Mouse (Mus musculus): ENCODE measurements at regions not wholly inside any gene's neighbourhood (a gene's known extent, or its start where the extent isn't known, plus 50 kb on each side); places are given as distances from the start of the nearest gene placed in this dataset.

DNA sequence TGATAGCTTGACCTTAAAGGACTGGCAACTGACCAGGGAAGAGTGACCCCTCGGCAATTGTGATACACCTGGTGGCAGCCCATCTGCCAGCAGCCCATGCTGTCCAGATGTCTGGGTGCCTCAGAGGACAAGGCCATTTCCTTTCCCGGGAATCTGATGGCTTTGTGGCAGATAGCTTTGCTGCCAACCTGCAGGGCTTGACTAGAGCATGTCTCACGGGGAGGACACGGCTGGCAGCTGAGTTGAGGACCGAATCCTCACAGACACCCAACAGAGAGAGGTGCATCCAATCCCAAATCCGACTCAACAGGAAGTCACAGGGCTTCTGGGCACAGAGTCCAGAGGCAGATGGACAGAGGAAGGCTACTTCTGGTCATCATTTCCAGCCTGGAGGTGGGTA is 192.2 kb upstream of the Trpc7 start:
- no peak for TF ChIP-seq POLR2A (IDR thresholded peaks at IDR 0.05; ENCODE audit: control insufficient read depth, low read depth, low read length)
- TF ChIP-seq CTCF (IDR thresholded peaks at IDR 0.05; ENCODE audit: control insufficient read depth, insufficient read depth, insufficient replicate concordance, low read depth, low read length): no peak
